Mouse (Mus musculus) cerebellum, adult 11 months (tissue): ENCODE data around the gene Wdr5b.
"Not testable (repeated sequence)": the region's sequence is repeated elsewhere in the genome, so short reads cannot be mapped to it uniquely, and the experiment has no call there.

ENCODE experiments used
- DNase-seq: peaks from one replicate; pipeline ENCODE4 v3.0.0; 2022

Gene Wdr5b

GRCm38 (mm10) chr16:36040640-36041624 is at the start of gene Wdr5b:
Gene Wdr5b (plus strand): TSS chr16:36041190.
- peak; percentile 92 for DNase-seq

DNA sequence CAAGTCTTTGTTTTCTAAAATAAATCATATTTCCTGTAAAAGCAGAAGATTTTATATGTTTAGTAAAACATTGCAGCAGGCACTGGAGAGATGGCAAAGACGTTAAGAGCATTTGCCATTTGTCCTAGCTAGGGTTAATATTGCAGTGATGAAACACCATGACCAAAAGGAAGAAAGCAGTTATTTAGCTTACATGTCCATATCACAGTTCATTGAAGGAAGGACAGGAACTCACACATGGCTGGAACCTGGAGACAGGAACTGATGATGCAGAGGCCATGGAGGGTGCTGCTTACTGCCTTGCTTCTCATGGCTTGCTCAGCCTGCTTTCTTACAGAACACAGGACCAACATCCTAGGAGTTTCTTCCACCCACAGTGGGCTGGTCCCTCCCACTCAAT is 48.6 kb upstream of the Wdr5b start:
- DNase-seq = no peak

GRCm38 (mm10) chr16:35993316-35993715 is 47.7 kb upstream of the Wdr5b start:
- DNase-seq = no peak

DNA sequence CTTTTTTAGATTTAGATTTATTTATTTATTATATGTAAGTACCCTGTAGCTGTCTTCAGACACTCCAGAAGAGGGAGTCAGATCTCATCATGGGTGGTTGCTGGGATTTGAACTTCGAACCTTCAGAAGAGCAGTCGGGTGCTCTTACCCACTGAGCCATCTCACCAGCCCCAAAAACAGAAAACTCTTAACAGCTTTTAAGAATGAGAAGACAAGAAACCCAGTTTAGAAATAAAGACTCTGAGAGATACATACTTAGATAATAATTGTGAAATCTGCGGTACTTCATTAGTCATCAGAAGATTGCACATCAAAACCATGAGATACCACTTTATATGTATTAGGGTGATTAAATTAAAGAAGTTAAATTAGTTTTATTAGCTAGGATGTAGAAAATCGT is 42.1 kb upstream of the Wdr5b start:
- not testable (repeated sequence) for DNase-seq

- no peak for DNase-seq
These were observed 32.6 kb upstream of the Wdr5b start for GRCm38 (mm10) chr16:36008396-36008795.

- DNase-seq = no peak
These were observed 24.7 kb upstream of the Wdr5b start for GRCm38 (mm10) chr16:36016335-36016734.

- not testable (repeated sequence) for DNase-seq
These were observed 12.9 kb upstream of the Wdr5b start for GRCm38 (mm10) chr16:36028120-36028519.

- peak; percentile 16 for DNase-seq
These were observed 633 bp downstream of the Wdr5b start for GRCm38 (mm10) chr16:36041625-36042020.

DNA sequence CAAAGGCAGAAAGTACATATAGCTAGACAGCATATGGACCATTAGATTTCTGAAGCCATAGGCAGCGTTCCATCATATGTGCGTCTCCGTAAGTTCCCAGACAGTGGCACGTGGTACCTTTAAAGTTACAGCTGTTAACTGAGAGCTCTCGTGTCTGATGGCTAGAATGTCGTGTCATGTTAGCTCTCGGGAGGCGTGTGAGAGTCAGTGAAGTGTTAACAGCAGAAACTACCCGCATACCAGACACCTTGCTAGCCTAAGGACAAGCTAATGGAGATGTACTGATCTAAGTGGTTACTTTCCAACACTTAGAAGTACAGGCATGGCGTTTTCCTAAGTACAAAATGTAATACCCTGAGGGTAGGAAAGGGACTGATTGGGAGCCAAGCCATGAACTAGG is 2.1 kb downstream of the Wdr5b start:
- no peak for DNase-seq

- no peak for DNase-seq
These were observed 3.0 kb downstream of the Wdr5b start for GRCm38 (mm10) chr16:36043964-36044363.

DNA sequence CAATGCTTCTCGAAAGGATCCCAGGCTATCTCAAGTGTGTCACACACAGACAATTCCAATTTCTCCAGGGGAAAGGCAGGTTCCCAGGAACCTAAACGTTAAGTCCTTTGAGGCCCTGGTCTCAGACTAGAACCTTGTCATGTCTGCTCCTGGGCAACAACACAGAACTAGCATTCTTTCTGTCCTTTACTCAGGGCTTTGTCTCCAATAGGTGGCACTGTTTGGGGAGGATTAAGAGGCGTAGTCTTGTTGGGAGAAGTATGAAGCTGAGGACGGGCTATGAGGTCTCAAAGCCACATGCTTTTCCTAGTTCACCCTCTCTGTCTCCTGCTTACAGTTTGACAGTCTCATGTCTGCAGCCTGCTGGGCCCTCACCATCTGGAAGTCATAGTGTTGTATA is 6.5 kb downstream of the Wdr5b start:
- DNase-seq = no peak

DNA sequence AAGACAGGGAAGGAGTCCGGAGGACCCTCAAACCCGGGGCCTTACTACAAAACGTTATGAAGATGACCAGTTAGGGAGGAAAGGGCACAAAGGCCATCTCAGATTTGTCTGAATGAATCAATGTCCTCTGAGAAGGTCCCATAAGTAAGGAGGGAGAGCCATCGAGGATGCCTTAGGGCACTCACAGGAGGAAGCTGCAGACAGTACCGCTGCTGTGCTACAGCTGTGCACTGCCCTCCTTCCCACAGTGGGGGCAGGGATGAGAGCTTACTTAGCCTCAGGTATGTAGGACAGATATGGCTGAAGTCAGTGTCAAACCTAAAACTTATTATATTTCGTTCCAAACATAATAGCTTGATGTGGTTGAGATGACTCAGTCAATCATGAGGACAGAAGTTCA is 10.5 kb downstream of the Wdr5b start:
- DNase-seq = no peak

GRCm38 (mm10) chr16:36053524-36054275 is 12.7 kb downstream of the Wdr5b start:
- no peak for DNase-seq

GRCm38 (mm10) chr16:36054920-36055319 is 13.9 kb downstream of the Wdr5b start:
- DNase-seq = no peak

- no peak for DNase-seq
These were observed 15.4 kb downstream of the Wdr5b start for GRCm38 (mm10) chr16:36056416-36056815.

DNA sequence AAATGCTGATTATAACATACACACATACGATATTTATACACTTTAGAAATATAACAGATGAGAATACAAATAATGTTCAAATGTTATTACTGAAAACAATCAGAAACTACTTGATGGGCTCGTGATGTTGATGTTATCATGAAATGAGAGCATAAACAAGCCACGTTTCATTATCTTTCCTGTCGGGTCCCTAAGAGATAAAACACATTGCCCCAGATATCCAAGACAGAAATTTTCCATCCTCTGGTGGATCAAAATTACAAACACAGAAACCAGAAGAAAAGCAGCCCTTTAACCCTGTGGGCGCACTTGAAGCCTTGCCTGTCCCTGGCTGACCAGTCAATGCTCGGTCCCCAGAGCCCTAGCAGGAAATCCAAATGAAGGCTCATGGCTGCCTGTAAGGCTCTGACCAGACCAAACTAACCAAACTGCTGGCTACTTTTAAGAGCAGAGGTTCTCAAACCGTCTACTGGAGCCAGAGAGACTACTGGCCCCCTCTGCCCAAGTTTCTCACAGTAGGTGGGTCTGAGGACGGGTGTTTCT is 17.0 kb downstream of the Wdr5b start:
- DNase-seq = no peak

DNA sequence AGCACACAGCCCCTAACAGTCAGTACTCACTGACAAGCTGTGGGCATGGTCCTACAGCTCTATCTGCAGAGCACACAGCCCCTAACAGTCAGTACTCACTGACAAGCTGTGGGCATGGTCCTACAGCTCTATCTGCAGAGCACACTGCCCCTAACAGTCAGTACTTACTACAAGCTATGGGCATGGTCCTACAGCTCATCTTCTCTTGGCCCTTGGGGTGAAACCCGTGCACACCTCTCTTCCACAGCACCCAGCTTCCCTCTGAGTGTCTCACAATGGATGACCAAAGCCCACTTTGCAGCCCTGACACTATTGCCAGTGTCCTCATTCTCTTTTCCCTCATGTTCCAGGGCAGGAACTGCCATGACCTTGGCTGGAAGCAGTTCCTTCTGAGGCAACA is 21.5 kb downstream of the Wdr5b start:
- DNase-seq = not testable (repeated sequence)

- no peak for DNase-seq
These were observed 22.3 kb downstream of the Wdr5b start for GRCm38 (mm10) chr16:36063315-36063714.

- DNase-seq = no peak
These were observed 23.9 kb downstream of the Wdr5b start for GRCm38 (mm10) chr16:36064904-36065303.

- DNase-seq = no peak
These were observed 26.7 kb downstream of the Wdr5b start for GRCm38 (mm10) chr16:36067694-36068093.

DNA sequence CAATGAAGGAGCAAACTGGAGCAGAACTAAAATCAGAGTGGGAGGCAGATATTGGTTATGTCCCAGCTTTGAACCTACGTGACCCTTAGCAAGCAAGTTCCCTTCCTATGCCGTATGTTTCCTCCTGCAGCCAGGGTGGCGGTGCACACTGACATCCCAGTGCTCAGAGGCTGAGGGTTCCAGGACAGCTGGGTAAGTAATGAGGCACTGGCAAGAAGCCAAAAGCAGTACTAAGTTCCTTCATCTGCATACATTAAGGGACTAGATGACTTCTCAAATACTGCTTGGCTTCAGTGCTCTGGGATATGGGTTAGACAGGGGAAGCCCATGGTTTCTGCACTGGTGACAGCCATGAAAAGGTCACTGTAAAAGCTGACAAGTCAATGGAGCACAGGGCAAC is 27.4 kb downstream of the Wdr5b start:
- no peak for DNase-seq

GRCm38 (mm10) chr16:36069819-36070575 is 29.0 kb downstream of the Wdr5b start:
- no peak for DNase-seq

DNA sequence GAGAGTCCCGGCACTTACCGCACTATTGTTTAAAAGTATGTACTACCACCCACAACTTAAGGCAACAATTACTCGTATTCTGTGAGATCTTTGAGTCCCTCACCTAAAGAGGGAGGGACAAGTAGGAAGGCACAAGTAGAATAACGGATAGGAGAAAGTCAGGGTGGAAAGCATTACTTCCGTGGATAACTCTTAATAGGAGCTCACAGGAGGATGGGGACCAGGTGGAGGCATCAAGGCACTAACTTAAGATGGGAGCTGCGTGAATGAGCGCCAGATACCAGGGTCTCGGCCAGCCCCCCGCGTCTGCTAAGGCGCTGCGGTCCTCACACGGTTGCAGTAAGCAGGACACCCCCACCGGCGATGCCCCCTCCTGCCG is 30.1 kb downstream of the Wdr5b start:
- DNase-seq = no peak
